Mouse (Mus musculus) left cerebral cortex, postnatal 14 days (tissue): ENCODE measurements around the gene Rasl2-9. TPM values are rescaled to one million over a fixed set of nuclear protein-coding genes. Genes with fewer than 3 reads are reported as not detected.
"Not testable (repeated sequence)": the region's sequence is repeated elsewhere in the genome, so short reads cannot be mapped to it uniquely, and the experiment has no call there.

Source experiments
- DNase-seq, 2 experiments: peaks; one replicate each; pipeline ENCODE4 v3.0.0; 2021 to 2022; ENCODE audit warnings: low spot score in 2 of 2, mixed read lengths in 1 of 2
- intact Hi-C: fragments of 180-260 bp; cut with DNase I; formaldehyde crosslinking; loops from one replicate; pipeline ENCODE4 v1.15.1; 2025
- microRNA-seq, 2 experiments: library from miRNA; unstranded; fragments of <30 nt; microRNA quantifications; one replicate each; pipeline ENCODE4 v1.2.0; 2022
- total RNA-seq, 2 experiments: library from RNA; stranded (reverse); gene quantifications; 2 replicates each; pipeline ENCODE4 v1.2.3; 2021

Rasl2-9 gene
- total RNA-seq, 2 experiments from 2014 or later, result 0.35 TPM; not detected in 1

DNA sequence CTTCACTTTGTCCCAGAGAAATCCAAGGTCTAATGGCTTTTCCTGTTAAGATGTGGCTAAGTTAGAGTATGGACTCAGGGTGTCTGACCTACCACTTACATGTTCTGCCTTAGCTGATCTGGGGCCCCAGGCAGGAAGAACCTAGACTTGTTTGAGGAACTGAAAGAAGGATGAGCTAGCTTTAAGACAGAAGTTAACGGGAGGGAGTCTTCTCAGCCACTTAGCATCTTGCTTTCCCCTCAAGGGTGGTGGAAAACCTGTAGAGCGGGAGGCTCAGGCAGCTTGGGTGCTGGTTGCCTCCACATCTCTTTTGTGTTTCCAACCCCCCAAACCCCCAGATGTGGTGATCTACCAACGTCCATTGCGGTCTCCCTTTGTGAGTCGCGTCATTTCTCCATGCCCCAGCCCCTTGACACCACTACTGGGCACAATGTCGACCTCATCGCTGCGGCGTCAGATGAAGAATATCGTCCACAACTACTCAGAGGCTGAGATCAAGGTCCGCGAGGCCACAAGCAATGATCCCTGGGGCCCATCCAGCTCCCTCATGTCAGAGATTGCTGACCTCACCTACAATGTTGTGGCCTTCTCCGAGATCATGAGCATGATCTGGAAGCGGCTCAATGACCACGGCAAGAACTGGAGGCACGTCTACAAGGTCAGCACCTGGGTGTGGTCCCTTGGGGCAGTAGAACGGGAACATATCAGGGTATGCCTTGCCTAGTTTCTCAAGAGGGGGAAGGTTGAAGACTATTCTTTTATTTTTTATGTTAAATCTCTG lies 42.2 kb downstream of the Rasl2-9 start:
- intact Hi-C loops, result loop anchor here (5.0 kb wide), 2 partner anchors 39 to 1089 kb away; partner anchors contain the start of gene Zfp444
- no peak for DNase-seq

GRCm38 (mm10) chr7:5081939-5082338 lies 43.8 kb downstream of the Rasl2-9 start:
- intact Hi-C loops, result loop anchor here (5.0 kb wide), 2 partner anchors 40 to 1090 kb away; partner anchors contain the start of gene Zfp444
- DNase-seq, result no peak

DNA sequence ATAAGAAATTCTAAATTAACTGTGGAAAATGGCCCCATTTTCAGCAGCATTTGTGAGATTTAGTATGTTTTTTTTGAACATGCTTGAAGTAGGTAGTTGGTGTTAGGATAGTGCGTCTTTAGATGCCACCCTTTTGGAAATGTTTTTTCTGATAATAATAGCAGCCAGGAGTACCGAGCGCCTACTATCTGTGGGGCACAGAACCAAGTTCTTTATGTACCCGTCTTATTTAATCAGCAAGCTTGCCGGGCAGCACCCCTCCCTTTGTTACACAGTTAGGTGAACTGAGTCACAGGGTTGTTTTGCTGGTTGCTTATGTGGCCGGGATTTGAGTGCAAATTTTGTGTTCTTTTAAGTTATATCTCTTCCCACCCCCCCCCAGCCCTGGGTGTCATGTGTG lies 44.5 kb downstream of the Rasl2-9 start:
- DNase-seq, result no peak
- intact Hi-C loops, result loop anchor here (5.0 kb wide), 2 partner anchors 41 to 1091 kb away; partner anchors contain the start of gene Zfp444

DNA sequence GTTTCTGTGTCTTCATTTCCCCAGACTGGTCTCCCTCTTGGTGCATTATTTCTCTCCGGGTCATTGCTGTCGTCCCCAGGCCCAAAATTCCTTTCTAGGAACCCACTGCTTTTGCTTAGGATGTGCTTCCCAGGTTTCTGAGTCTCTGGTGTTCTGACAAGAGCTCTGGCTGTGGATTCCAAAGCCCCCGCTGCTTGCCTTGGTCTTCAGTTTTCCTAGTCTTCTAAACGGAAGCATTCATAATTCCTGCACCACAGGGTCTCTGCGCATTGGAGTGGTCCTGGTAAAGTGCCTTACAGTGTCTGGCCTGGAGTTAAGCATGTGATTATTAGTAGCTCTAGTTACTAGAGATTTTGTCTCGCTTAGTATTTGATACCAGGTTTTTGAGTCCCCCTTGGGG lies 44.9 kb downstream of the Rasl2-9 start:
- DNase-seq, result no peak
- intact Hi-C loops, result loop anchor here (5.0 kb wide), 2 partner anchors 41 to 1091 kb away; partner anchors contain the start of gene Zfp444

GRCm38 (mm10) chr7:5080010-5080751 lies 45.6 kb downstream of the Rasl2-9 start, which contains the start of gene Epn1:
Epn1 (plus strand) TSS chr7:5080235.
- DNase-seq, result peak; percentile 95 to 97
- intact Hi-C loops, result loop anchor here (5.0 kb wide), 2 partner anchors 42 to 1092 kb away; partner anchors contain the start of gene Zfp444

GRCm38 (mm10) chr7:5079365-5080009 lies 46.3 kb downstream of the Rasl2-9 start:
- DNase-seq, result not testable (repeated sequence)
- intact Hi-C loops, result loop anchor here (5.0 kb wide), 2 partner anchors 43 to 1093 kb away; partner anchors contain the start of gene Zfp444

DNA sequence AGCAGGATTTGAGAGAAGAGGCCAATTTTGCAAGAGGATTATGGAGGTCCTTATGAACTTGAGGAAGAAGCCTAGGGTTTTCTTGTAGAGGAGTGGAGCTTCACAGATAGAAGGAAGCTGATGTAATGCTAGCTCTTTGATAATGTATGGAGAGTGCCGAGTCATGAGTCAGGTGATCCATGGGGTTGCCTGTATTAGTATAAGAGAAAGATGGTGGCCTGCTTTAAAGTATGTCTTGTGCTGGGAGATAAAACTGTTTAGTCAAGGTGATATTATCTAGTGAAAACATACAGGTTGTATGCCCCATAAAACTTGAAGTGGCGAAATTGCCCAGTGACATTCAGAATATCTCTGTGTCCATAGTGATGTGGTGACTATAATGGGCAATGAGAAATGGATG lies 48.8 kb downstream of the Rasl2-9 start:
- intact Hi-C loops, result no loop called here
- no peak for DNase-seq

- intact Hi-C loops, result loop anchor here (1.0 kb wide), 1 partner anchor 12 kb away; no protein-coding TSS in a partner anchor
- no peak for DNase-seq
These were observed 50.8 kb downstream of the Rasl2-9 start for GRCm38 (mm10) chr7:5074984-5075383.

Small RNAs within 50 kb of the gene (microRNA-seq; reads per million reads assigned to microRNA genes)
- 0 reads per million in 2 experiments for gene Gm26217

Other genes with a start within 250 kb of the Rasl2-9 start
- gene Isoc2a, start 248.8 kb downstream of the Rasl2-9 start, total RNA-seq, result 1 to 10 TPM; 7.5 to 8.6 TPM
- under 1 TPM; 0.29 to 0.34 TPM for gene Gm36210, start 219.4 kb downstream of the Rasl2-9 start, total RNA-seq
- gene Zfp628, start 210.7 kb downstream of the Rasl2-9 start, total RNA-seq, result 10 to 100 TPM; 14.5 to 16.3 TPM
- 10 to 100 TPM; 86.6 to 92.4 TPM for gene Nat14, start 203.9 kb downstream of the Rasl2-9 start, total RNA-seq
- 1 to 10 TPM; 2.3 to 2.9 TPM for gene Ssc5d, start 200.2 kb downstream of the Rasl2-9 start, total RNA-seq
- under 1 TPM in 1 of 2 experiments, not detected in 1; 0.15 TPM for gene Sbk2, start 161.5 kb downstream of the Rasl2-9 start, total RNA-seq
- under 1 TPM; 0.42 to 0.55 TPM for gene Sbk3, start 154.8 kb downstream of the Rasl2-9 start, total RNA-seq
- 10 to 100 TPM; 33.8 to 36.3 TPM for gene Zfp579, start 129.8 kb downstream of the Rasl2-9 start, total RNA-seq
- 1 to 10 TPM; 5.3 to 6.7 TPM for gene Zfp524, start 111.5 kb downstream of the Rasl2-9 start, total RNA-seq
- 10 to 100 TPM; 24.9 to 25.3 TPM for gene Fiz1, start 111.3 kb downstream of the Rasl2-9 start, total RNA-seq
- gene Gm44973, start 110.5 kb downstream of the Rasl2-9 start, total RNA-seq, result not detected
- gene Zfp865, start 105.6 kb downstream of the Rasl2-9 start, total RNA-seq, result 10 to 100 TPM; 34.1 to 35.2 TPM
- 10 to 100 TPM; 65.7 to 68.5 TPM for gene Ccdc106, start 105.4 kb downstream of the Rasl2-9 start, total RNA-seq
- not detected for gene 4632433K11Rik, start 91.8 kb downstream of the Rasl2-9 start, total RNA-seq
- gene Zfp784, start 87.5 kb downstream of the Rasl2-9 start, total RNA-seq, result 1 to 10 TPM; 5.4 TPM
- gene Zfp580, start 74.4 kb downstream of the Rasl2-9 start, total RNA-seq, result 10 to 100 TPM; 56.1 to 62.8 TPM
- gene U2af2, start 63.8 kb downstream of the Rasl2-9 start, total RNA-seq, result 100 to 1,000 TPM; 166 to 173 TPM
- 100 to 1,000 TPM; 429 to 432 TPM for gene Epn1, start 45.7 kb downstream of the Rasl2-9 start, total RNA-seq
- gene Rfpl4, start 9.0 kb downstream of the Rasl2-9 start, total RNA-seq, result not detected
- not detected for gene Vmn1r55, start 23.7 kb upstream of the Rasl2-9 start, total RNA-seq
- not detected for gene Vmn1r56, start 70.8 kb upstream of the Rasl2-9 start, total RNA-seq
- gene Vmn1r57, start 92.5 kb upstream of the Rasl2-9 start, total RNA-seq, result not detected
- gene Gm5065, start 224.6 kb upstream of the Rasl2-9 start, total RNA-seq, result not detected
- not detected for gene Nlrp2, start 225.1 kb upstream of the Rasl2-9 start, total RNA-seq